Mouse (Mus musculus) heart, postnatal 0 days (tissue): ENCODE results near the gene Guk1. TPM values are rescaled to one million over a fixed set of nuclear protein-coding genes. Genes with fewer than 3 reads are reported as not detected.

Experiments used
- ATAC-seq: fragments of 200-750 bp; cut with Nextera tagmentation; 2 replicates; pipeline ENCODE4 v1.8.0; 2017; ENCODE audit warnings: low read depth, moderate number of reproducible peaks, moderate library complexity; ENCODE audit not compliant: insufficient read depth
- DNase-seq: peaks from one replicate; pipeline ENCODE4 v3.0.0-alpha.2; 2016; ENCODE audit warnings: low spot score
- H3K27ac ChIP-seq: fragments of 300-500 bp; sonication (generic); 2 replicates; pipeline ENCODE4 v1.5.1; 2014; ENCODE audit warnings: low read depth, mild to moderate bottlenecking
- H3K27me3 ChIP-seq: fragments of 300-500 bp; sonication (generic); 2 replicates; pipeline ENCODE4 v1.6.1; 2014; ENCODE audit warnings: low read length, mixed read lengths; ENCODE audit not compliant: control insufficient read depth, insufficient read depth
- H3K36me3 ChIP-seq: fragments of 300-500 bp; sonication (generic); replicated peaks from 2 replicates; pipeline ENCODE4 v1.6.1; 2014; ENCODE audit warnings: low read length, mixed read lengths; ENCODE audit not compliant: control insufficient read depth, insufficient read depth
- H3K4me1 ChIP-seq: fragments of 300-500 bp; sonication (generic); 2 replicates; pipeline ENCODE4 v1.6.1; 2014; ENCODE audit warnings: antibody characterized with exemption; ENCODE audit not compliant: control insufficient read depth, insufficient read depth
- H3K4me2 ChIP-seq: fragments of 300-500 bp; sonication (generic); 2 replicates; pipeline ENCODE4 v1.6.1; 2014; ENCODE audit warnings: low read depth, mild to moderate bottlenecking, low read length, moderate library complexity
- H3K4me3 ChIP-seq: fragments of 300-500 bp; sonication (generic); 2 replicates; pipeline ENCODE4 v1.5.1; 2014; ENCODE audit warnings: low read depth, low read length
- H3K9ac ChIP-seq: fragments of 300-500 bp; sonication (generic); replicated peaks from 2 replicates; pipeline ENCODE4 v1.6.1; 2014; ENCODE audit warnings: low read depth, low read length, mixed read lengths
- H3K9me3 ChIP-seq: fragments of 300-500 bp; sonication (generic); replicated peaks from 2 replicates; pipeline ENCODE4 v1.6.1; 2016; ENCODE audit warnings: low read length; ENCODE audit not compliant: control insufficient read depth
- CTCF ChIP-seq: IDR thresholded peaks from 2 replicates; pipeline ENCODE4 v1.5.1; 2016; ENCODE audit warnings: antibody characterized with exemption, control low read depth, low read depth
- EP300 ChIP-seq: IDR thresholded peaks from 2 replicates; pipeline ENCODE4 v1.6.1; 2016; ENCODE audit warnings: antibody characterized with exemption, low read depth
- WGBS: fragments of 180-500 bp; shearing (Covaris S2); extraction: QIAGEN DNeasy Blood & Tissue Kit; methylation state at CpG from one replicate; pipeline ENCODE4 v1.1.7; 2014; 5-methylcytosine and 5-hydroxymethylcytosine counted together
- polyA plus RNA-seq: library from polyadenylated mRNA; unstranded; fragments of >200 nt; fragmentation: Nextera tagmentation; extraction: Ambion mirVana; gene quantifications from 2 replicates; pipeline ENCODE4 v1.2.1, GENCODE M21; 2015
- total RNA-seq: library from RNA; depleted of rRNA; stranded (reverse); fragments of >200 nt; gene quantifications from 2 replicates; pipeline ENCODE4 v1.2.3, GENCODE M21; 2014; ENCODE audit warnings: low replicate concordance

The Guk1 gene
- total and polyA plus RNA-seq, 2 experiments from 2014 or later = 60.3 to 138 TPM

GRCm38 (mm10) chr11:59230144-59230760 is 38.2 kb upstream of the Guk1 start:
- ATAC-seq = no peak
- TF ChIP-seq CTCF = peak; percentile 70
- TF ChIP-seq EP300 = no peak
- Histone ChIP-seq H3K27ac (no peak overlapping the region), H3K4me3 (no peak overlapping the region), H3K9ac (no peak overlapping the region), H3K9me3 (no peaks in the 10 kb centered on the region), H3K4me1 (peaks cover 24% of the 10 kb centered on the region), H3K4me2 (no peak overlapping the region), H3K36me3 (no peaks in the 10 kb centered on the region), H3K27me3 (no peaks in the 10 kb centered on the region)
- DNase-seq = no peak
- 16% methylated on average over 7 of the region's 7 CpGs for WGBS

GRCm38 (mm10) chr11:59228122-59228953 is 36.3 kb upstream of the Guk1 start, which contains the start of gene Arf1:
Gene Arf1, minus strand, starts transcription at chr11:59228270.
- H3K27me3 ChIP-seq = no peaks in the 10 kb centered on the region
- H3K4me3 ChIP-seq = peak within 1 kb of the TSS; percentile 80
- H3K9ac ChIP-seq = peak within 1 kb of the TSS; percentile 97
- H3K4me1 ChIP-seq = peaks cover 38% of the 10 kb centered on the region
- TF ChIP-seq EP300 (no peak), CTCF (no peak)
- DNase-seq = peak; percentile 93
- H3K4me2 ChIP-seq = peak within 1 kb of the TSS; percentile 86
- peak within 1 kb of the TSS; percentile 98 for H3K27ac ChIP-seq
- peak; percentile 95 for ATAC-seq
- 7% methylated on average over 47 of the region's 59 CpGs for WGBS
- 0 out of 2 replicates have a peak, but pooled peaks cover 4% of the 10 kb centered on the region for H3K36me3 ChIP-seq
- no peaks in the 10 kb centered on the region for H3K9me3 ChIP-seq

DNA sequence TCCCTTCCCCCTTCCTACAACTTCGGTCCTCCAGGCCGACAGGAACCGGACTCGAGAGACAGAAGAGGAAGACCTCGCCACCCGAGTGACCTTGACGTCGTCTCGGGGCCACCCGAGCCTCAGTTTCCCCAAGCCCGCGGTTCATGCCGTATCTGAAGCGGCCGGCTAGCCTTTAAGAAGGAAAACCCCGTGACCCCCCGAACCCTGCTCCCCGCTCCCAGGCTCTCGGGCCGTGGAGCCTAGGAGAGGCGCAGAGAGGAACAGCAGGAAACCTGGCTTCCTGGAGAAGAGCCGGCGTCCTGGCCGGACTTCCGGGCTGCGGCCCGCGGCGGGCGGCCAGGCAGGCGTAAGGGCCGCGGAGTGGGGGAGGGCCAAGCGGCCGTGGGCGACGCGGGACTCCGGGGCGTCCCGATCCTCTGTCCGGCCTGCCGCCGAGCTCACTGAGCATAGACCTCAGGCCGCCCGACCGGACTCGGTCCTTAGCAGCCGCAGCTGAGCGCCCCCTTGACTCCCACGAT is 35.7 kb upstream of the Guk1 start:
- DNase-seq (peak; percentile 58), ATAC-seq (peak; percentile 81)
- 0 out of 2 replicates have a peak, but pooled peaks cover 4% of the 10 kb centered on the region for H3K36me3 ChIP-seq
- peak overlapping the region; percentile 98 for H3K27ac ChIP-seq
- peak overlapping the region; percentile 80 for H3K4me3 ChIP-seq
- H3K27me3 ChIP-seq = no peaks in the 10 kb centered on the region
- peaks cover 45% of the 10 kb centered on the region for H3K4me1 ChIP-seq
- peak overlapping the region; percentile 97 for H3K9ac ChIP-seq
- TF ChIP-seq EP300 (no peak), CTCF (no peak)
- no peaks in the 10 kb centered on the region for H3K9me3 ChIP-seq
- WGBS = 1% methylated on average over 46 of the region's 51 CpGs
- H3K4me2 ChIP-seq = peak overlapping the region; percentile 86

DNA sequence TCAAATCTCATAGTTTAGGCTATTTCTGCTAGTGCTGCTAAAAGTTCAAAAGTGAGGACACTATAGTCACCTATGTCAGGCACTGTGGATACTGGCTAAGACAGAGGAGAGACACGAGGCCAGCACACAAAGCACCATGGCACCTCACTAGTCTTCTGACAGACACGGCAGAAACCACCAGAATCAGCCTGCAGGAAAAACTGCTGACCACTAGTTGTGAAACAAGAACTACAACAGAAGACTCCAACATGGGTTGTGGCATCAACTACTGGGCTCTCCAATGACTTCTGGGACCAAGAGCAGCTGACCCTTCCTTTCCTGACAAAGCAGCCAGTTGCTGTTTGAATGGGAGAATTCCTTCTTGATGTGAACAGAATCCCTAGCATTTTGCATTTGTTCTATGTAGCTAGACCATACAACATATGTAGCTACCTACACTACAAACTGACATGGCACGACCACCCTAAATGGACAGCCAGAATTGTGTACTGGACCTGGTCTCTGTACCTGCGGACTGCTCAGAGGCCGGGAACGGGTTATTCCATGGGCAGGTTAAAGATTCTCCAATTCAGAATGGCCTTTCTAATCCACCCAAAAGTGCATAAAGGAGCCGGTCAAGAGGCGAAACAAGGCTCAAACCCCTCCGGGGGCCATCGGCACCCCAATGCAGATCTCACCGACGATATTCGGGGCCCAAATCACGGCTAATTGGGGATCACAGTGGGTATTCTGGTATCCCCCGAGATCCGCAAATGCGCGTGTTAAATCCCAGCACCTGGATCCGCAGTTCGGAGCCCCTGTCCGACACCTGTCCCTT is 35.0 kb upstream of the Guk1 start:
- DNase-seq (no peak), ATAC-seq (no peak)
- H3K27ac ChIP-seq = peak overlapping the region; percentile 98
- 0 out of 2 replicates have a peak, but pooled peaks cover 4% of the 10 kb centered on the region for H3K36me3 ChIP-seq
- H3K4me1 ChIP-seq = peaks cover 51% of the 10 kb centered on the region
- H3K27me3 ChIP-seq = no peaks in the 10 kb centered on the region
- H3K9ac ChIP-seq = peak overlapping the region; percentile 97
- H3K4me3 ChIP-seq = peak overlapping the region; percentile 80
- no peak for TF ChIP-seq EP300
- TF ChIP-seq CTCF = no peak
- peak overlapping the region; percentile 86 for H3K4me2 ChIP-seq
- 2% methylated on average over 21 of the region's 21 CpGs for WGBS
- H3K9me3 ChIP-seq = no peaks in the 10 kb centered on the region

GRCm38 (mm10) chr11:59226251-59226650 is 34.2 kb upstream of the Guk1 start:
- H3K27me3 ChIP-seq = no peaks in the 10 kb centered on the region
- peak overlapping the region; percentile 80 for H3K4me3 ChIP-seq
- WGBS = 15% methylated on average over 3 of the region's 3 CpGs
- H3K36me3 ChIP-seq = 0 out of 2 replicates have a peak, but pooled peaks cover 4% of the 10 kb centered on the region
- H3K27ac ChIP-seq = no peak overlapping the region
- H3K4me2 ChIP-seq = peak overlapping the region; percentile 86
- no peaks in the 10 kb centered on the region for H3K9me3 ChIP-seq
- DNase-seq (no peak), ATAC-seq (no peak)
- TF ChIP-seq EP300 (no peak), CTCF (no peak)
- H3K9ac ChIP-seq = peak overlapping the region; percentile 35; the same call in 1 of the 2 replicates
- peaks cover 58% of the 10 kb centered on the region for H3K4me1 ChIP-seq
